Mouse (Mus musculus) heart, embryonic 12.5 days (tissue): ENCODE measurements around the gene Phka2. TPM values are rescaled to one million over a fixed set of nuclear protein-coding genes. Genes with fewer than 3 reads are reported as not detected.

Experiments used
- ATAC-seq: fragments of 200-750 bp; cut with Nextera tagmentation; 2 replicates; pipeline ENCODE4 v1.8.0; 2017; ENCODE audit warnings: moderate TSS enrichment, moderate library complexity; ENCODE audit not compliant: insufficient number of reproducible peaks, low FRiP score
- H3K27ac ChIP-seq: fragments of 300-500 bp; sonication (generic); 2 replicates; pipeline ENCODE4 v1.5.1; 2016; ENCODE audit warnings: mild to moderate bottlenecking, moderate library complexity; ENCODE audit not compliant: poor library complexity, severe bottlenecking
- H3K27me3 ChIP-seq: fragments of 300-500 bp; sonication (generic); replicated peaks from 2 replicates; pipeline ENCODE4 v1.6.1; 2016; ENCODE audit warnings: mild to moderate bottlenecking, moderate library complexity
- H3K36me3 ChIP-seq: fragments of 300-500 bp; sonication (generic); 2 replicates; pipeline ENCODE4 v1.6.1; 2016; ENCODE audit warnings: mild to moderate bottlenecking, moderate library complexity
- H3K4me1 ChIP-seq: fragments of 300-500 bp; sonication (generic); replicated peaks from 2 replicates; pipeline ENCODE4 v1.6.1; 2016; ENCODE audit warnings: mild to moderate bottlenecking
- H3K4me2 ChIP-seq: fragments of 300-500 bp; sonication (generic); 2 replicates; pipeline ENCODE4 v1.6.1; 2016; ENCODE audit warnings: mild to moderate bottlenecking, moderate library complexity
- H3K4me3 ChIP-seq: fragments of 300-500 bp; sonication (generic); 2 replicates; pipeline ENCODE4 v1.5.1; 2016; ENCODE audit warnings: mild to moderate bottlenecking
- H3K9ac ChIP-seq: fragments of 300-500 bp; sonication (generic); 2 replicates; pipeline ENCODE4 v1.6.1; 2016; ENCODE audit warnings: mild to moderate bottlenecking, moderate library complexity
- H3K9me3 ChIP-seq: fragments of 300-500 bp; sonication (generic); replicated peaks from 2 replicates; pipeline ENCODE4 v1.6.1; 2016; ENCODE audit warnings: mild to moderate bottlenecking, moderate library complexity
- WGBS: fragments of 180-500 bp; shearing (Covaris S2); methylation state at CpG from one replicate; pipeline ENCODE4 v1.1.7; 2016; 5-methylcytosine and 5-hydroxymethylcytosine counted together
- polyA plus RNA-seq: library from polyadenylated mRNA; unstranded; fragments of >200 nt; fragmentation: Nextera tagmentation; extraction: Ambion mirVana; gene quantifications from 2 replicates; pipeline ENCODE4 v1.2.1, GENCODE M21; 2016

Gene Phka2
- polyA plus RNA-seq, 1 experiment from 2014 or later, result 26.2 TPM

DNA sequence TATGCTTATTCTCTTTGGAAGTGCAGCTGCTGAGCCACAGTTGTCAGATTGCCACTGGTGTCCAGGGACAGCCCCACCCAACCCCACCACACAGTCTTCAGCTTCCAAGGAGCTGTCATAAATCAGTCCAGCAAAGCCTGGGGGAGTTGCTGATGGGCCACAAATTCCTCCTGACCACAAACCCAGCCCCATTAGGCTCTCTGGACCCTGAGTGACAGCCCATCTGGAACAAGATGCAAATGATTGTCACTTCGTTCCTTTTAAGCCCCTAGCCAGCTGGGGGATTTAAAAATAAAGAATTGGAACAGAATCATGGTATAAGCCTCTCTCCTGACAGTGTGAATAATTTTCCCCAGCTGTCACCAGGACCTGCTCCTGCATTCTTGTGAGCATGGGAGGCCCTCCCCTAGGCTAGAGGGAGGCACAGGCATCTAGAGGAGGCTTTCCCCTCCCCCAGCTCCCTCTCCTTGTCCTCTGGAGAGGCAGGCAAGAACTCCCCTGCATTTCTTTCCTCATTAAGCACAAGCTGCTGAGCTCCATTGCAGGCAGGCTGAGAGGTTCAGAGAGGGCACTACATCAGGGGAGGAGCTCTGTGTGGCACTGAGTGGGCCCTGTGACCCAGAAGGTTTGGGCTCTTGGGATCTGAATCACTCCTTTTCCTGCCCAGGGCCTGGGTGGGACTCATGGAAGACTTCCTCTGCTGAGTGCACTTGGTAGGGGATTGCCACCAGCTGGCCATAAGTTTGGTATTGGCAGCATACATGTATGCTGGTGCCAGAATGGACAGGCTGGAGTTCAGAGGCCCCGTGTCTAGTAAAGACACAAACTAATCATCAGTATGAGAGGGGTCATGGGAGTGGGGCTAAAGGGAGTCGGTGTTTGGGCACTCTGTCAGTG is 96.8 kb downstream of the Phka2 start:
- Histone ChIP-seq H3K4me2 (no peak overlapping the region), H3K4me3 (no peak overlapping the region), H3K9ac (no peak overlapping the region), H3K27ac (peak overlapping the region; percentile 77), H3K27me3 (no peaks in the 10 kb centered on the region; the same call in 1 of the 2 replicates), H3K9me3 (no peaks in the 10 kb centered on the region), H3K36me3 (no peaks in the 10 kb centered on the region), H3K4me1 (peaks cover 49% of the 10 kb centered on the region)
- WGBS, result 46% methylated on average over 3 of the region's 3 CpGs
- ATAC-seq, result peak; percentile 57; the same call in 1 of the 2 replicates

- WGBS, result 50% methylated on average over 3 of the region's 3 CpGs
- no peaks in the 10 kb centered on the region for H3K36me3 ChIP-seq
- no peak for ATAC-seq
- H3K27me3 ChIP-seq, result no peaks in the 10 kb centered on the region; the same call in 1 of the 2 replicates
- peak overlapping the region; percentile 36 for H3K27ac ChIP-seq
- no peak overlapping the region for H3K9ac ChIP-seq
- no peak overlapping the region for H3K4me2 ChIP-seq
- no peak overlapping the region for H3K4me3 ChIP-seq
- peaks cover 68% of the 10 kb centered on the region for H3K4me1 ChIP-seq
- no peaks in the 10 kb centered on the region for H3K9me3 ChIP-seq
Observed at GRCm38 (mm10) chrX:160601053-160601452, 99.1 kb downstream of the Phka2 start.

DNA sequence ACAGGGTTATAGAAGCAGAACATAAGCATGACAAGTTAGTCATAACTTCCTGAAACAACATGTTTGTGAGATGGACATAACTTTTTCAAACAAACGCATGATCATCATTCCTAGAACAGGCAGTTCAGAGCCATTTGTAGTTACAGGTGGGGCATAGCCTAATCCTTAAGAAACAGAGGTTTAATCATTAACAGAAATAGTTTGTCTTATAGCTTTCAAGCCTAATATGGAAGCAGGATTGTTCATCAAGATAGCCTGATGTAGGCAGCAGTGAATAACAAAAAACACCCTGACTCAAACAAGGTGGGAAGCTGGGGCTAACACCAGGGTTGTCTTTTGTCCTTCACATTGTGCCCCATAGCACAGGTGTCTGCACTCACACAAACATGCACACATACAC is 100.8 kb downstream of the Phka2 start:
- WGBS, result 85% methylated on average over 1 of the region's 1 CpGs
- no peaks in the 10 kb centered on the region for H3K36me3 ChIP-seq
- H3K4me1 ChIP-seq, result peaks cover 60% of the 10 kb centered on the region
- H3K27me3 ChIP-seq, result no peaks in the 10 kb centered on the region; the same call in 1 of the 2 replicates
- no peak overlapping the region for H3K9ac ChIP-seq
- no peaks in the 10 kb centered on the region for H3K9me3 ChIP-seq
- ATAC-seq, result no peak
- no peak overlapping the region for H3K27ac ChIP-seq
- no peak overlapping the region for H3K4me3 ChIP-seq
- H3K4me2 ChIP-seq, result no peak overlapping the region

- WGBS, result 85% methylated on average over 2 of the region's 2 CpGs
- Histone ChIP-seq H3K4me1 (peaks cover 56% of the 10 kb centered on the region), H3K9me3 (no peaks in the 10 kb centered on the region), H3K4me2 (no peak overlapping the region), H3K36me3 (no peaks in the 10 kb centered on the region), H3K27me3 (no peaks in the 10 kb centered on the region; the same call in 1 of the 2 replicates), H3K9ac (no peak overlapping the region), H3K27ac (no peak overlapping the region), H3K4me3 (no peak overlapping the region)
- ATAC-seq, result no peak
Observed at GRCm38 (mm10) chrX:160603316-160603715, 101.3 kb downstream of the Phka2 start.

DNA sequence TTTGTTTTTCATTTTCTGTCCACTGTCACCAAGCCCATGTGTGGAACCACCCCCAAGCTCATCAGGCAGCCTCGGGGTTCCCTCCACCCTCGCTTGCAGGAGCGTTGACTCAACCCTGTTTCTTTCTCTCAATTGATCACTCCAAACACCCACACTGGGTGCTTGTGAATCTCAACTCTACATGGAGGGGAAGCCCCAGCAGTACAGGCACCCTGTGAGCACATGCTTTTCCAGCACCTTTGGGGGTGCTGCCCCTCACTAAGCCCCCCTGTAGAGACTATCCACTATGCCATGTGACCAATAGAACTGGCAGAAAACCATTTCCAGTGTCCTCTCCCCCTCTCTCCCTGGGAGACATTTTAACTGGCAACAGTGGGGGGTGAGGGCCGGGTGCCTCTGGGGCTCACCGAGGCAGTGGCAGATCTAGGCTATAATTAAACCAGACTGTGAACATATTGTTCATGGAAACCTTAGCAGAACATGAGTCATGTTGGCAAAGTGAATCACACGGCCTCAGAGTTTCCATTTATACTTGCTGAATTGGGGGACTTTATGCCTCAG is 102.1 kb downstream of the Phka2 start:
- no peak overlapping the region for H3K9ac ChIP-seq
- 52% methylated on average over 6 of the region's 6 CpGs for whole genome bisulfite sequencing
- H3K4me3 ChIP-seq, result no peak overlapping the region
- no peaks in the 10 kb centered on the region; the same call in 1 of the 2 replicates for H3K27me3 ChIP-seq
- 0 out of 2 replicates have a peak overlapping the region, but pooled peaks have one; percentile 21 for H3K27ac ChIP-seq
- peak overlapping the region; percentile 3; the same call in 1 of the 2 replicates for H3K4me2 ChIP-seq
- no peaks in the 10 kb centered on the region for H3K36me3 ChIP-seq
- H3K4me1 ChIP-seq, result peaks cover 49% of the 10 kb centered on the region
- H3K9me3 ChIP-seq, result no peaks in the 10 kb centered on the region
- 0 out of 2 replicates have a peak, but pooled peaks have one; percentile 25 for ATAC-seq

DNA sequence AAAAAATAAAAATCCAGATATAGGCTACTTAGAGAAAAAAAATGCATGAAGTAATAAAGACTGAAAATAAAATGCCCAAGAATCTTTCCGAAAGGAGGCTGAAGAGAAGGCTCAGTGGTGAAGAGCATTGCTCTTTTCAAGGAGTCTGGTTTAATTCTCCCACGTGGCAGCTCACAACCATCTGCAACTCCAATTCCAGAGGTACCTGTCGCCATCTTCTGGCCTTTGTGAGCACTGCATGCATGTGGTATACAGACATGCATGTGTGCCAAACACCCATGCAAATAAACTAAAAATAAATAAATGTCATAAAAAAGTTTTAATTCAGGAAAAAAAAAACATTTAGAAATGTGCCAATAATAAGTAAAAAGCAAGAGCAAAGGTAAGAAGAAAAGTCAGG is 107.9 kb downstream of the Phka2 start:
- Histone ChIP-seq H3K27ac (no peak overlapping the region), H3K36me3 (no peaks in the 10 kb centered on the region), H3K4me1 (0 out of 2 replicates have a peak, but pooled peaks cover 12% of the 10 kb centered on the region), H3K4me3 (no peak overlapping the region), H3K27me3 (no peaks in the 10 kb centered on the region), H3K9ac (no peak overlapping the region), H3K9me3 (no peaks in the 10 kb centered on the region), H3K4me2 (no peak overlapping the region)
- WGBS, result 42% methylated on average over 3 of the region's 3 CpGs
- ATAC-seq, result no peak

GRCm38 (mm10) chrX:160610482-160610881 is 108.5 kb downstream of the Phka2 start:
- Histone ChIP-seq H3K9me3 (no peaks in the 10 kb centered on the region), H3K4me3 (no peak overlapping the region), H3K27me3 (no peaks in the 10 kb centered on the region), H3K4me1 (0 out of 2 replicates have a peak, but pooled peaks cover 7% of the 10 kb centered on the region), H3K4me2 (no peak overlapping the region), H3K27ac (no peak overlapping the region), H3K9ac (no peak overlapping the region), H3K36me3 (no peaks in the 10 kb centered on the region)
- WGBS, result 72% methylated on average over 2 of the region's 2 CpGs
- ATAC-seq, result no peak

- Histone ChIP-seq H3K36me3 (no peaks in the 10 kb centered on the region), H3K4me1 (0 out of 2 replicates have a peak, but pooled peaks cover 4% of the 10 kb centered on the region), H3K9ac (no peak overlapping the region), H3K9me3 (no peaks in the 10 kb centered on the region), H3K4me3 (no peak overlapping the region), H3K27me3 (no peaks in the 10 kb centered on the region), H3K27ac (no peak overlapping the region), H3K4me2 (no peak overlapping the region)
- ATAC-seq, result no peak
- 51% methylated on average over 4 of the region's 4 CpGs for WGBS
Observed at GRCm38 (mm10) chrX:160610882-160611644, 109.1 kb downstream of the Phka2 start.

Other genes with a start within 250 kb of the Phka2 start
- gene Adgrg2, start 111.5 kb upstream of the Phka2 start, polyA plus RNA-seq, result 0.35 and 0.61 TPM in 2 replicates
- not detected in 2 replicates for gene Ppef1, start 233.6 kb downstream of the Phka2 start, polyA plus RNA-seq